Mouse (Mus musculus) cerebellum, adult 11-12 months (tissue): ENCODE measurements around the gene Defb5.
"Not testable (repeated sequence)": the region's sequence is repeated elsewhere in the genome, so short reads cannot be mapped to it uniquely, and the experiment has no call there.

Experiments used
- DNase-seq: peaks from one replicate; pipeline ENCODE4 v3.0.0; 2022

The Defb5 gene

GRCm38 (mm10) chr8:19247280-19247679 lies at the start of gene Defb5:
Gene Defb5 (plus strand): TSS chr8:19247580.
- no peak for DNase-seq

DNA sequence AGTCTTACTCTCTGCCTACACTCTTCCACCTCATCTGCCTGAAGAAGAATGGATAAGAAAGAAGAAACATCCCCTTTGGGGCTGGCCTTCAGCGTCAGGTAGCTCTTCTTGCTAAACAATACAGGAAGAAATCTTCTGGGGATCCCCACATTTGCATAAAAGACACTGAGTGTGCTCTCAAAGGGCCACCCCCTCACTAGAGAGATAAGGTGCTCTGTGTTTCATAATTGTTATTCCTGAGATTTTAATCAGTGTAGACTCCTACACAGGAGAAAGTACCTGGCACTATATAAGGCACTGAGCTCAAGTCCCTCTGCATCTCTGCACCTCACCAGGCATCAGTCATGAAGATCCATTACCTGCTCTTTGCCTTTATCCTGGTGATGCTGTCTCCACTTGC lies 22.2 kb upstream of the Defb5 start, which contains the start of gene Defb6:
TSS of gene Defb6 (plus strand) at position 318 of the 400 bp plus-strand sequence.
- no peak for DNase-seq

DNA sequence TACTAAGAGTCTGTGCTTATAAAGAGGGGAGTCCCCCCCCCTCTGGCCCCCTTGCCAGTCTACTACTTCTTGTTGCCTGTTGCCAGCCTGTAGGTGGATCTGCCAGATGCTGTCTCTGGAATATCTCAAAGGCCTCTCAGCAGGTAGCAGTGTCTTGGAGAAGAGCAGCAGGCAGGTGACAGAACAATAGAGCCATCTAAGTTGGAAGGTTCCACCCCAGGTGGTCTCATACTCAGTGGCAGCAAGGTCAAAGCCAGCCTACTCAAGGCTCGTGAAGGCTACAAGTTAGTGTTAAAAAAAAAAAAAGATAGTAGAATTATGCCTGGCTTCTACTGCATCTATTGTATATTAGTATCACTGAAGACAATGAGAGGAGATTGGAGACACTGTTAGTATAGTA lies 9.3 kb upstream of the Defb5 start:
- no peak for DNase-seq

DNA sequence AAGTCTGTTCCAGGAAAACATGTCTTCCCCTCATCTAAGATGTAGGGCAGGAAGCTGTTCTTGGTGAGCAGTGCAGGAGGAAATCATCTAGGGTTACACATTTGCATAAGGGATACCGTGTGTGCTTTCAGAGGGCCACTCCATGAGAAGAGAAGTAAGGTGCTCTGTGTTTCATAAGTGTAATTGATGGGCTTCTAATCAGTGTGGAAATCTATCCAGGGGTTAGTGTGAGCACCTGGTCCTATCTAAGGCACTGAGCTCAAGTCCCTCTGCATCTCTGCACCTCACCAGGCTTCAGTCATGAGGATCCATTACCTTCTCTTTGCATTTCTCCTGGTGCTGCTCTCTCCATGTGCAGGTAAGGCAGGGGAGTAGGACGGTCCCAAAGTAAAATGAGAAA lies 7.8 kb upstream of the Defb5 start, which contains the start of gene Defb46:
TSS of gene Defb46 (plus strand) at position 301 of the 400 bp plus-strand sequence.
- DNase-seq: no peak

GRCm38 (mm10) chr8:19258136-19258535 lies 10.8 kb downstream of the Defb5 start:
- no peak for DNase-seq

DNA sequence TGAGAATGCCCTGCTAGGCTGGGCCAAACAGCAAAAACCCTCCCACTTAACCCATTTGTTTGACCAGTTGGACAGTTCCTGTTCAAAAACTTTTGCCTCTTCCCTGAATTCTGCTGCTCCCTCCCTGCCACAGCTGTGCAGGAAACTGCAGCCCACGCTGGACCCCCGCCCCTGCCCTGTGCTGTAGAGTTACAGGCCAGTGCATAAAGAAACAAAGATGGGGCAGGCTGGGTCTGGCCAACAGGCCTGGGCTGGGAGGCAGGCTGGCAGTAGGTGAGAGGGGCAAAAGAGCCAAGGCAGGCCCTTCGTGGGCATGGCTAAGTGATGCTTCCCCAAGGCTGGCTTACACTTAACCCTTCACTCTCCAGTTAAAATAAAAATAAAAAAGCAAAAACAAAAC lies 12.3 kb downstream of the Defb5 start:
- DNase-seq: no peak

DNA sequence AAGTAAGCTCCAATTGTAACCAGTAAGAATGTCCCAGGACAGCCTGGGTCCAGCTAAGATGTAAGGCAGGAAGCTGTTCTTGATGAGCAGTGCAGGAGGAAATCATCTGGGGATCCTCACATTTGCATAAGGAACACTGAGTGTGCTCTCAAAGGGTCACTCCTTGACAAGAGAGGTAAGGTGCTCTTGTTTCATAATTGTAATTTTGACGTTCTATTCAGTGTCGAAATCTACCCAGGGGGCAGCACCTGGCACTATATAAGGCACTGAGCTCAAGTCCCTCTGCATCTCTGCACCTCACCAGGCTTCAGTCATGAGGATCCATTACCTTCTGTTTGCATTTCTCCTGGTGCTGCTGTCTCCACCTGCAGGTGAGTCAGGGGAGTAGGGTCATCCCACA lies 45.7 kb downstream of the Defb5 start, which contains the start of gene Defb3:
TSS of gene Defb3 (plus strand) at position 301 of the 400 bp plus-strand sequence.
- not testable (repeated sequence) for DNase-seq

DNA sequence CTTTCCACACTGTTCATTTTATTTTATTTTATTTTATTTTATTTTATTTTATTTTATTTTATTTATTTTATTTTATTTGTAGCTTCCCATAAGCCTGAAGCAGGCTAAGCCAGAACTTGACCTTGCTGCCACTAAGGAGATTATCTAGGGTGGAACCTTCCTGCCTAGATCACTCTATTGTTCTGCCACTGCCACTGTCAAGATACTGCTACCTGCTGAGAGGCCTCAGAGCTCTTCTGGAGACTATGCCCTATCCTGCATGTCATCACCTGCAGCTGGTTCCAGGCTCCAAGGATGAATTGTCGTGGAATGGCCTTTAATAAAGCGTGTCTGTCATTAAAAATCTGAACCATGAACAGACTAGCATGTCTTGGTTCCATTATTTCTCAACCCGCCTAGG lies 51.0 kb downstream of the Defb5 start:
- DNase-seq: not testable (repeated sequence)
